Mouse (Mus musculus) megakaryocyte, adult 5-6 weeks (primary cell): ENCODE measurements around the gene Ncoa7. TPM values are rescaled to one million over a fixed set of nuclear protein-coding genes. Genes with fewer than 3 reads are reported as not detected.
"Not testable (repeated sequence)": the region's sequence is repeated elsewhere in the genome, so short reads cannot be mapped to it uniquely, and the experiment has no call there.

Source experiments
- ATAC-seq: 2 replicates; pipeline ENCODE4 v1.8.0; 2016; ENCODE audit warnings: mild to moderate bottlenecking, inconsistent platforms; ENCODE audit not compliant: poor library complexity, severe bottlenecking
- total RNA-seq, 2 experiments: library from RNA; stranded (forward) in 1 of 2; stranded (reverse) in 1 of 2; fragments of 153-499, 151-499 nt in 1 of 2; fragments of 221-1000, 200-1000 nt in 1 of 2; gene quantifications; 2 replicates each; pipeline versions ENCODE4 v1.2.3 to v1.2.4; 2015 to 2017

Gene Ncoa7
- total RNA-seq, 2 experiments from 2014 or later, result 21.9 to 31.3 TPM

- ATAC-seq, result no peak
Measured at GRCm38 (mm10) chr10:30679756-30680155, 123.4 kb downstream of the Ncoa7 start.

GRCm38 (mm10) chr10:30678051-30678450 lies 125.1 kb downstream of the Ncoa7 start:
- ATAC-seq, result no peak

GRCm38 (mm10) chr10:30674825-30675224 lies 128.3 kb downstream of the Ncoa7 start:
- ATAC-seq, result peak; percentile 63

- ATAC-seq, result no peak
Measured at GRCm38 (mm10) chr10:30666580-30666979, 136.5 kb downstream of the Ncoa7 start.

- peak; percentile 64 for ATAC-seq
Measured at GRCm38 (mm10) chr10:30660564-30661328, 142.4 kb downstream of the Ncoa7 start.

- peak; percentile 87 for ATAC-seq
Measured at GRCm38 (mm10) chr10:30655655-30656054, 147.5 kb downstream of the Ncoa7 start.

- no peak for ATAC-seq
Measured at GRCm38 (mm10) chr10:30647681-30648080, 155.4 kb downstream of the Ncoa7 start.

- ATAC-seq, result no peak
Measured at GRCm38 (mm10) chr10:30638216-30638615, 164.9 kb downstream of the Ncoa7 start.

- not testable (repeated sequence) for ATAC-seq
Measured at GRCm38 (mm10) chr10:30636474-30637154, 166.5 kb downstream of the Ncoa7 start.

GRCm38 (mm10) chr10:30632718-30633117 lies 170.4 kb downstream of the Ncoa7 start:
- ATAC-seq, result no peak

GRCm38 (mm10) chr10:30629977-30630376 lies 173.1 kb downstream of the Ncoa7 start:
- ATAC-seq, result no peak

GRCm38 (mm10) chr10:30629513-30629912 lies 173.6 kb downstream of the Ncoa7 start, which contains the start of gene Hint3:
TSS of gene Hint3 (minus strand) at chr10:30629632.
- ATAC-seq, result no peak

GRCm38 (mm10) chr10:30628444-30628843 lies 174.7 kb downstream of the Ncoa7 start:
- ATAC-seq, result not testable (repeated sequence)

- no peak for ATAC-seq
Measured at GRCm38 (mm10) chr10:30627548-30627947, 175.6 kb downstream of the Ncoa7 start.

GRCm38 (mm10) chr10:30624161-30625019 lies 178.7 kb downstream of the Ncoa7 start:
- ATAC-seq, result no peak

- no peak for ATAC-seq
Measured at GRCm38 (mm10) chr10:30622928-30623327, 180.2 kb downstream of the Ncoa7 start.

- no peak for ATAC-seq
Measured at GRCm38 (mm10) chr10:30618918-30619210, 184.3 kb downstream of the Ncoa7 start.

GRCm38 (mm10) chr10:30618091-30618917 lies 184.8 kb downstream of the Ncoa7 start:
- peak; percentile 92 for ATAC-seq

- no peak for ATAC-seq
Measured at GRCm38 (mm10) chr10:30613039-30613438, 190.1 kb downstream of the Ncoa7 start.

- no peak for ATAC-seq
Measured at GRCm38 (mm10) chr10:30609614-30610013, 193.5 kb downstream of the Ncoa7 start.
